Mouse (Mus musculus): Measurements from ENCODE around the gene Taar3. TPM values are rescaled to one million over a fixed set of nuclear protein-coding genes. Genes with fewer than 3 reads are reported as not detected.

Gene Taar3
- not detected for total RNA-seq (2021)
- long read RNA-seq, experiment 1, result 0 reads
- long read RNA-seq, experiment 2, result 0 reads

GRCm38 (mm10) chr10:23949508-23950005 lies at the start of gene Taar3:
Taar3 (plus strand) TSS chr10:23949558.
- DNase-seq (ENCODE audit: low spot score in 2 of 2), result no peak

- DNase-seq (ENCODE audit: low spot score in 2 of 2), result no peak
Observed at GRCm38 (mm10) chr10:23901119-23901518, 48.2 kb upstream of the Taar3 start.

GRCm38 (mm10) chr10:23905661-23906060 lies 43.7 kb upstream of the Taar3 start:
- DNase-seq (ENCODE audit: low spot score in 2 of 2), result no peak

- no peak for DNase-seq (ENCODE audit: low spot score in 2 of 2)
Observed at GRCm38 (mm10) chr10:23920056-23920455, 29.3 kb upstream of the Taar3 start, which contains the start of gene Taar1. Taar1 (plus strand) TSS chr10:23920356.

GRCm38 (mm10) chr10:23922468-23922867 lies 26.9 kb upstream of the Taar3 start:
- DNase-seq (ENCODE audit: low spot score in 2 of 2), result no peak

- no peak for DNase-seq (ENCODE audit: low spot score in 2 of 2)
Observed at GRCm38 (mm10) chr10:23923941-23924340, 25.4 kb upstream of the Taar3 start.

GRCm38 (mm10) chr10:23937613-23938012 lies 11.7 kb upstream of the Taar3 start:
- no peak for DNase-seq (ENCODE audit: low spot score in 2 of 2)

- no peak for DNase-seq (ENCODE audit: low spot score in 2 of 2)
Observed at GRCm38 (mm10) chr10:23938312-23938711, 11.0 kb upstream of the Taar3 start, which contains the start of gene Taar2. Taar2 (plus strand) TSS chr10:23938572.

- DNase-seq (ENCODE audit: low spot score in 2 of 2), result no peak
Observed at GRCm38 (mm10) chr10:23942465-23942864, 6.9 kb upstream of the Taar3 start.

- no peak for DNase-seq (ENCODE audit: low spot score in 2 of 2)
Observed at GRCm38 (mm10) chr10:23948026-23948425, 1.3 kb upstream of the Taar3 start.

GRCm38 (mm10) chr10:23951714-23952113 lies 2.4 kb downstream of the Taar3 start:
- DNase-seq (ENCODE audit: low spot score in 2 of 2), result no peak

- DNase-seq (ENCODE audit: low spot score in 2 of 2), result no peak
Observed at GRCm38 (mm10) chr10:23959071-23959470, 9.7 kb downstream of the Taar3 start.

- DNase-seq (ENCODE audit: low spot score in 2 of 2), result no peak
Observed at GRCm38 (mm10) chr10:23960444-23960915, 11.1 kb downstream of the Taar3 start, which contains the start of gene Taar4. Taar4 (plus strand) TSS chr10:23960494.

- no peak for DNase-seq (ENCODE audit: low spot score in 2 of 2)
Observed at GRCm38 (mm10) chr10:23963444-23963843, 14.1 kb downstream of the Taar3 start.

GRCm38 (mm10) chr10:23964921-23965610 lies 15.7 kb downstream of the Taar3 start:
- DNase-seq (ENCODE audit: low spot score in 2 of 2), result no peak

GRCm38 (mm10) chr10:23970656-23971165 lies 21.4 kb downstream of the Taar3 start, which contains the start of gene Taar5:
Taar5 (plus strand) TSS chr10:23970706.
- DNase-seq (ENCODE audit: low spot score in 2 of 2), result no peak

- DNase-seq (ENCODE audit: low spot score in 2 of 2), result no peak
Observed at GRCm38 (mm10) chr10:23971256-23971655, 21.9 kb downstream of the Taar3 start.

GRCm38 (mm10) chr10:23977958-23978357 lies 28.6 kb downstream of the Taar3 start:
- DNase-seq (ENCODE audit: low spot score in 2 of 2), result no peak

GRCm38 (mm10) chr10:23978901-23979705 lies 29.7 kb downstream of the Taar3 start:
- peak; percentile 37 to 57 for DNase-seq (ENCODE audit: low spot score in 2 of 2)

- no peak for DNase-seq (ENCODE audit: low spot score in 2 of 2)
Observed at GRCm38 (mm10) chr10:23985546-23985945, 36.2 kb downstream of the Taar3 start, which contains the start of gene Taar6. Taar6 (minus strand) TSS chr10:23985646.

- DNase-seq (ENCODE audit: low spot score in 2 of 2), result no peak
Observed at GRCm38 (mm10) chr10:23986419-23986818, 37.1 kb downstream of the Taar3 start.
